In genomic region chr8:122435375-122435774, GRCm38 (mm10) we compare ENCODE assay signal across 17 mouse cellular contexts. TPM values are rescaled to one million over a fixed set of nuclear protein-coding genes. Genes with fewer than 3 reads are reported as not detected.
DNase-seq lines count a peak whose midpoint lies in the region; ATAC-seq and TF ChIP-seq lines count a peak whose summit lies in the region.
"Had no signal": no experiment of that assay in that cellular context is flagged by ENCODE, and none has a peak within 500 bp of the region (broad histone marks: within the 10 kb centered on the region; RNA-seq: fewer than 3 reads in every experiment).

No protein-coding gene starts in this region.

- no peak for ATAC-seq in intestine, postnatal 0 days
- ATAC-seq in intestine, embryonic 15.5 days: no peak
- no peak for ATAC-seq in megakaryocyte, adult 5-6 weeks (ENCODE audit: poor library complexity, severe bottlenecking)

- H3K9ac ChIP-seq in intestine, postnatal 0 days (ENCODE audit: low read depth, low read length): no peak overlapping the region
- no peak overlapping the region for H3K9ac ChIP-seq in intestine, embryonic 15.5 days
- H3K9ac ChIP-seq: kidney, embryonic 15.5 days; liver, embryonic 13.5 days; neural tube, embryonic 12.5 days had no signal

- WGBS in intestine, postnatal 0 days: 89% methylated on average over 6 of the region's 6 CpGs
- 90% methylated on average over 6 of the region's 6 CpGs for WGBS in intestine, embryonic 15.5 days

- no peaks in the 10 kb centered on the region for H3K27me3 ChIP-seq in intestine, postnatal 0 days (replicated peaks; ENCODE audit: control insufficient read depth, insufficient read depth, low read length)
- no peaks in the 10 kb centered on the region for H3K27me3 ChIP-seq in intestine, embryonic 15.5 days (replicated peaks)
- no peaks in the 10 kb centered on the region; the same call in 1 of the 2 replicates for H3K27me3 ChIP-seq in testis, adult 2 months (ENCODE audit: control insufficient read depth, insufficient read depth, low read length)
- H3K27me3 ChIP-seq: kidney, embryonic 15.5 days; neural tube, embryonic 12.5 days had no signal

- peaks cover 5% of the 10 kb centered on the region; the same call in 1 of the 2 replicates for H3K4me1 ChIP-seq in intestine, postnatal 0 days (replicated peaks; ENCODE audit: control insufficient read depth, insufficient read depth, low read length)
- H3K4me1 ChIP-seq in intestine, embryonic 15.5 days (replicated peaks): peaks cover 30% of the 10 kb centered on the region
- H3K4me1 ChIP-seq in testis, adult 2 months (ENCODE audit: control insufficient read depth, insufficient read depth, low read length): peaks cover 16% of the 10 kb centered on the region

- H3K4me2 ChIP-seq in intestine, postnatal 0 days (replicated peaks; ENCODE audit: low read depth): no peak overlapping the region
- H3K4me2 ChIP-seq in intestine, embryonic 15.5 days (replicated peaks): no peak overlapping the region
- H3K4me2 ChIP-seq: kidney, embryonic 15.5 days; liver, embryonic 13.5 days; neural tube, embryonic 12.5 days had no signal

- DNase-seq in testis, postnatal 14 days (ENCODE audit: low spot score): no peak
- peak; percentile 73 for DNase-seq in ZHBTc4 (ENCODE audit: low read depth, low spot score)
- no peak for DNase-seq in right cerebral cortex, postnatal 10 days (ENCODE audit: low spot score in 2 of 2)
- DNase-seq in cerebellum, adult 9-11 months: no peak
- DNase-seq: cerebellum, postnatal 36 days; heart, adult 18-20 months; layer of hippocampus, postnatal 36 days; liver, embryonic 13.5 days; thymus, postnatal 25 days had no signal

- H3K36me3 ChIP-seq in intestine, postnatal 0 days (ENCODE audit: control insufficient read depth, insufficient read depth): peaks cover 34% of the 10 kb centered on the region
- peaks cover 41% of the 10 kb centered on the region for H3K36me3 ChIP-seq in intestine, embryonic 15.5 days
- H3K36me3 ChIP-seq in testis, adult 2 months (ENCODE audit: control insufficient read depth, insufficient read depth, low read length): no peaks in the 10 kb centered on the region

- no peak for TF ChIP-seq POLR2A in testis, adult 2 months (IDR thresholded peaks at IDR 0.05; ENCODE audit: control insufficient read depth, low read depth, low read length)

- peak; percentile 59 for TF ChIP-seq CTCF in intestine, postnatal 0 days (IDR thresholded peaks at IDR 0.05; ENCODE audit: low read depth)
- TF ChIP-seq CTCF in testis, adult 2 months (IDR thresholded peaks at IDR 0.05; ENCODE audit: control insufficient read depth, insufficient read depth, insufficient replicate concordance, low read depth, low read length): peak; percentile 60; the same call in 1 of the 2 replicates

- H3K27ac ChIP-seq in intestine, postnatal 0 days (ENCODE audit: low read depth, low read length): no peak overlapping the region
- H3K27ac ChIP-seq in intestine, embryonic 15.5 days: no peak overlapping the region
- no peak overlapping the region for H3K27ac ChIP-seq in testis, adult 2 months (ENCODE audit: control insufficient read depth, insufficient read depth, low read depth, low read length)
- H3K27ac ChIP-seq: kidney, embryonic 15.5 days; liver, embryonic 13.5 days; midbrain, embryonic 10.5 days; neural tube, embryonic 12.5 days had no signal

- no peaks in the 10 kb centered on the region for H3K9me3 ChIP-seq in intestine, postnatal 0 days (ENCODE audit: control insufficient read depth)
- H3K9me3 ChIP-seq in intestine, embryonic 15.5 days: no peaks in the 10 kb centered on the region
- H3K9me3 ChIP-seq: kidney, embryonic 15.5 days; midbrain, embryonic 10.5 days; neural tube, embryonic 12.5 days had no signal

- H3K4me3 ChIP-seq in intestine, postnatal 0 days (ENCODE audit: low read depth, low read length): no peak overlapping the region
- no peak overlapping the region for H3K4me3 ChIP-seq in intestine, embryonic 15.5 days (replicated peaks)
- no peak overlapping the region for H3K4me3 ChIP-seq in testis, adult 2 months (ENCODE audit: control insufficient read depth, low read depth, low read length)
- H3K4me3 ChIP-seq: kidney, embryonic 15.5 days; liver, embryonic 13.5 days; midbrain, embryonic 10.5 days; neural tube, embryonic 12.5 days had no signal

RNA-seq across cellular contexts. Expression of gene Cyba, which starts 2.6 kb away (rescaled TPM):
- 292 and 312 TPM in 2 replicates for polyA plus RNA-seq in intestine, postnatal 0 days (2015; fragmentation: Nextera tagmentation; extraction: Ambion mirVana)
- 307 and 314 TPM in 2 replicates for polyA plus RNA-seq in intestine, embryonic 15.5 days (2015; fragmentation: Nextera tagmentation; extraction: Ambion mirVana)
- 8.0 and 11.0 TPM in 2 replicates for polyA plus RNA-seq in testis, adult 2 months (2012; rRNA removed)
- 547 and 634 TPM in 2 replicates for total RNA-seq in megakaryocyte, adult 5-6 weeks (2015)
- total RNA-seq in megakaryocyte, adult 5-6 weeks (2017): 285 and 337 TPM in 2 replicates

RNA-seq across cellular contexts. Expression of gene Mvd, which starts 7.8 kb away (rescaled TPM):
- 18.7 and 19.2 TPM in 2 replicates for polyA plus RNA-seq in intestine, postnatal 0 days (2015; fragmentation: Nextera tagmentation; extraction: Ambion mirVana)
- polyA plus RNA-seq in intestine, embryonic 15.5 days (2015; fragmentation: Nextera tagmentation; extraction: Ambion mirVana): 60.2 and 68.3 TPM in 2 replicates
- polyA plus RNA-seq in testis, adult 2 months (2012; rRNA removed): 6.5 and 6.6 TPM in 2 replicates
- 9.8 and 10.3 TPM in 2 replicates for total RNA-seq in megakaryocyte, adult 5-6 weeks (2015)
- 15.2 and 15.6 TPM in 2 replicates for total RNA-seq in megakaryocyte, adult 5-6 weeks (2017)

RNA-seq across cellular contexts. Expression of gene Il17c, which starts 13.6 kb away (rescaled TPM):
- polyA plus RNA-seq in intestine, postnatal 0 days (2015; fragmentation: Nextera tagmentation; extraction: Ambion mirVana): not detected in 2 replicates
- not detected in 2 replicates for polyA plus RNA-seq in intestine, embryonic 15.5 days (2015; fragmentation: Nextera tagmentation; extraction: Ambion mirVana)
- 0.16 TPM in 2 replicates for polyA plus RNA-seq in testis, adult 2 months (2012; rRNA removed)
- not detected in 2 replicates for total RNA-seq in megakaryocyte, adult 5-6 weeks (2015)
- not detected in 2 replicates for total RNA-seq in megakaryocyte, adult 5-6 weeks (2017)
- total RNA-seq: heart, adult 18-20 months; hematopoietic stem cell, adult 5-6 weeks; layer of hippocampus, postnatal 36 days had no signal
- polyA plus RNA-seq: kidney, embryonic 15.5 days; liver, embryonic 13.5 days; midbrain, embryonic 10.5 days; neural tube, embryonic 12.5 days had no signal

RNA-seq across cellular contexts. Expression of gene Snai3, which starts 25.2 kb away (rescaled TPM):
- 0.33 and 0.46 TPM in 2 replicates for polyA plus RNA-seq in intestine, postnatal 0 days (2015; fragmentation: Nextera tagmentation; extraction: Ambion mirVana)
- polyA plus RNA-seq in intestine, embryonic 15.5 days (2015; fragmentation: Nextera tagmentation; extraction: Ambion mirVana): 0.57 and 0.86 TPM in 2 replicates
- 3.7 and 3.8 TPM in 2 replicates for polyA plus RNA-seq in testis, adult 2 months (2012; rRNA removed)
- 0.09 and 0.25 TPM in 2 replicates for total RNA-seq in megakaryocyte, adult 5-6 weeks (2015)
- not detected in 2 replicates for total RNA-seq in megakaryocyte, adult 5-6 weeks (2017)
- total RNA-seq: hematopoietic stem cell, adult 5-6 weeks; layer of hippocampus, postnatal 36 days had no signal
- polyA plus RNA-seq: midbrain, embryonic 10.5 days; neural tube, embryonic 12.5 days had no signal

RNA-seq across cellular contexts. Expression of gene Rnf166, which starts 40.5 kb away (rescaled TPM):
- polyA plus RNA-seq in intestine, postnatal 0 days (2015; fragmentation: Nextera tagmentation; extraction: Ambion mirVana): 22.7 and 22.8 TPM in 2 replicates
- 29.5 and 31.5 TPM in 2 replicates for polyA plus RNA-seq in intestine, embryonic 15.5 days (2015; fragmentation: Nextera tagmentation; extraction: Ambion mirVana)
- 120 and 122 TPM in 2 replicates for polyA plus RNA-seq in testis, adult 2 months (2012; rRNA removed)
- 42.0 and 48.6 TPM in 2 replicates for total RNA-seq in megakaryocyte, adult 5-6 weeks (2015)
- 50.8 and 59.5 TPM in 2 replicates for total RNA-seq in megakaryocyte, adult 5-6 weeks (2017)

Comparison
In these comparisons a context has a peak if more than half of its experiments do, and no peak if none do; other contexts are left out.
1. RNA of gene Cyba, which starts 2.6 kb away (polyA plus RNA-seq): 292 to 312 TPM in intestine, postnatal 0 days and 307 to 314 TPM in intestine, embryonic 15.5 days; 8.0 to 11.0 TPM in testis, adult 2 months; every median in the first group is over 10 times any median in the second.